Comparison of ENCODE assay signal across 22 mouse cellular contexts in the genomic region with DNA sequence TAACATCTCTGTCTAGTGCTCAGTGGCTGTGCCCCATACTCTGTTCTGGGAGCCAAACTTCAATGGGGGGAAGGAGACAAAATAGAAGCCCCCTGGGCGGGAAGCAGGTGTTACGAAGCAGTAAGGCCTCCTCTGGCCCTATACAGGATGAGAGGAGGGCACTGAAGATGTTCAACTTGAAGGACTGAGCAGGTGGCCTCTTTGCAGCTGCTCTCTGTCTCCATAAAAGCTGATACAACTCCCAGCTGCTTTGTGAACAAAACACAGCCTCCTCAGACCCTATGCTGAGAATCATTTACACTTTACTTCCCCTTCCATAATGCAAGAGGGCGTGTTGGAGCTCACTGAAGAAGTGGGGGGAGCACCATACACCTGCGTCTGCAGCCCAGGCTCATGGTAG. TPM values are rescaled to one million over a fixed set of nuclear protein-coding genes. Genes with fewer than 3 reads are reported as not detected.
"Had no signal": no experiment of that assay in that cellular context is flagged by ENCODE, and none has a peak within 500 bp of the region (broad histone marks: within the 10 kb centered on the region; RNA-seq: fewer than 3 reads in every experiment).

No protein-coding gene starts in this region.

- H3K4me3 ChIP-seq: intestine, embryonic 15.5 days; limb, embryonic 15.5 days; liver, embryonic 12.5 days; midbrain, embryonic 15.5 days; stomach, embryonic 15.5 days had no signal

- H3K4me1 ChIP-seq: intestine, embryonic 15.5 days; limb, embryonic 15.5 days; liver, embryonic 12.5 days; midbrain, embryonic 15.5 days; stomach, embryonic 15.5 days had no signal

- H3K36me3 ChIP-seq: intestine, embryonic 15.5 days; limb, embryonic 15.5 days; liver, embryonic 12.5 days; midbrain, embryonic 15.5 days; stomach, embryonic 15.5 days had no signal

- ATAC-seq: intestine, embryonic 15.5 days; liver, embryonic 12.5 days; midbrain, embryonic 15.5 days had no signal

- H3K4me2 ChIP-seq: intestine, embryonic 15.5 days; limb, embryonic 15.5 days; liver, embryonic 12.5 days; lung, embryonic 14.5 days; midbrain, embryonic 11.5 days; midbrain, embryonic 15.5 days; stomach, embryonic 15.5 days had no signal

- H3K9me3 ChIP-seq: intestine, embryonic 15.5 days; limb, embryonic 15.5 days; liver, embryonic 12.5 days; midbrain, embryonic 15.5 days; stomach, embryonic 15.5 days had no signal

- H3K27ac ChIP-seq: intestine, embryonic 15.5 days; limb, embryonic 15.5 days; liver, embryonic 12.5 days; midbrain, embryonic 15.5 days; stomach, embryonic 15.5 days had no signal

- DNase-seq: kidney, adult 18-20 months; kidney, postnatal 10 days; lung, embryonic 14.5 days; lung, postnatal 10 days; right cerebral cortex, postnatal 14 days had no signal

- H3K27me3 ChIP-seq: intestine, embryonic 15.5 days; limb, embryonic 15.5 days; midbrain, embryonic 15.5 days; stomach, embryonic 15.5 days had no signal

- H3K9ac ChIP-seq: intestine, embryonic 15.5 days; limb, embryonic 15.5 days; liver, embryonic 12.5 days; lung, embryonic 14.5 days; midbrain, embryonic 15.5 days; stomach, embryonic 15.5 days had no signal

RNA-seq across cellular contexts. Expression of a gene that starts 11.6 kb away (rescaled TPM):
- total RNA-seq: megakaryocyte, adult 5-6 weeks had no signal
- polyA plus RNA-seq: testis, adult 2 months had no signal

RNA-seq across cellular contexts. Expression of a gene that starts 24.4 kb away (rescaled TPM):
- total RNA-seq: megakaryocyte, adult 5-6 weeks had no signal
- polyA plus RNA-seq: liver, embryonic 16.5 days had no signal

RNA-seq across cellular contexts. Expression of a gene that starts 44.8 kb away (rescaled TPM):
- total RNA-seq: layer of hippocampus, postnatal 25 days; left cerebral cortex, adult 8-10 months; left cerebral cortex, postnatal 36 days; megakaryocyte, adult 5-6 weeks had no signal
- polyA plus RNA-seq: intestine, embryonic 15.5 days; kidney, embryonic 14.5 days; large intestine, adult 2 months; liver, embryonic 12.5 days; liver, embryonic 16.5 days; midbrain, embryonic 15.5 days; neural tube, embryonic 14.5 days; spleen, adult 2 months; urinary bladder, adult 2 months had no signal
